Mouse (Mus musculus) 3134 (cell line): Measurements from ENCODE around the gene Rchy1.
"Not testable (repeated sequence)": the region's sequence is repeated elsewhere in the genome, so short reads cannot be mapped to it uniquely, and the experiment has no call there.

ENCODE experiments used
- DNase-seq: peaks from one replicate; pipeline ENCODE4 v3.0.0-alpha.2; 2011; ENCODE audit warnings: low spot score; ENCODE audit not compliant: insufficient read length; ENCODE audit errors: extremely low read depth

The Rchy1 gene

GRCm38 (mm10) chr5:91960606-91961254, 2.1 kb downstream of the Rchy1 start:
- DNase-seq, result no peak

GRCm38 (mm10) chr5:91959986-91960385, 2.9 kb downstream of the Rchy1 start:
- peak; percentile 17 for DNase-seq

GRCm38 (mm10) chr5:91959096-91959495, 3.8 kb downstream of the Rchy1 start:
- no peak for DNase-seq

- peak; percentile 19 for DNase-seq
These were observed 5.7 kb downstream of the Rchy1 start for GRCm38 (mm10) chr5:91956991-91957760.

- no peak for DNase-seq
These were observed 11.5 kb downstream of the Rchy1 start for GRCm38 (mm10) chr5:91951404-91951803.

GRCm38 (mm10) chr5:91949441-91949840, 13.4 kb downstream of the Rchy1 start:
- no peak for DNase-seq

GRCm38 (mm10) chr5:91947008-91947407, 15.9 kb downstream of the Rchy1 start:
- no peak for DNase-seq

- not testable (repeated sequence) for DNase-seq
These were observed 17.3 kb downstream of the Rchy1 start for GRCm38 (mm10) chr5:91945609-91946008.

GRCm38 (mm10) chr5:91913231-91913630, 49.6 kb downstream of the Rchy1 start:
- DNase-seq, result no peak

- DNase-seq, result no peak
These were observed 51.3 kb downstream of the Rchy1 start for GRCm38 (mm10) chr5:91911384-91912106.

GRCm38 (mm10) chr5:91910616-91911015, 52.3 kb downstream of the Rchy1 start:
- DNase-seq, result peak; percentile 29

GRCm38 (mm10) chr5:91909010-91909620, 53.8 kb downstream of the Rchy1 start:
- peak; percentile 18 for DNase-seq
